Mouse (Mus musculus): ENCODE data around the gene Rcc1. TPM values are rescaled to one million over a fixed set of nuclear protein-coding genes. Genes with fewer than 3 reads are reported as not detected.
"Not testable (repeated sequence)": the region's sequence is repeated elsewhere in the genome, so short reads cannot be mapped to it uniquely, and the experiment has no call there.

Rcc1 gene
- polyA plus RNA-seq, 1 experiment, result 48.8 TPM

GRCm38 (mm10) chr4:132293682-132294240 lies 59.6 kb downstream of the Rcc1 start:
- Histone ChIP-seq H3K4me3 (replicated peaks; ENCODE audit: control insufficient read depth, low read depth, low read length) (no peak overlapping the region), H3K27ac (ENCODE audit: control insufficient read depth, insufficient read depth, low read depth, low read length, poor library complexity) (no peak overlapping the region), H3K4me1 (ENCODE audit: control insufficient read depth, insufficient read depth, low read length) (no peaks in the 10 kb centered on the region; the same call in 1 of the 2 replicates)
- WGBS, result 85% methylated on average over 7 of the region's 7 CpGs
- TF ChIP-seq CTCF (IDR thresholded peaks at IDR 0.05; ENCODE audit: control insufficient read depth, insufficient read depth, low read length) (no peak), POLR2A (IDR thresholded peaks at IDR 0.05; ENCODE audit: borderline replicate concordance, control insufficient read depth, low read depth, low read length) (no peak)

- TF ChIP-seq POLR2A (IDR thresholded peaks at IDR 0.05; ENCODE audit: borderline replicate concordance, control insufficient read depth, low read depth, low read length), result no peak
- no peak for TF ChIP-seq CTCF (IDR thresholded peaks at IDR 0.05; ENCODE audit: control insufficient read depth, insufficient read depth, low read length)
- no peaks in the 10 kb centered on the region; the same call in 1 of the 2 replicates for H3K4me1 ChIP-seq (ENCODE audit: control insufficient read depth, insufficient read depth, low read length)
- H3K4me3 ChIP-seq (replicated peaks; ENCODE audit: control insufficient read depth, low read depth, low read length), result no peak overlapping the region
- H3K27ac ChIP-seq (ENCODE audit: control insufficient read depth, insufficient read depth, low read depth, low read length, poor library complexity), result no peak overlapping the region
- WGBS, result 71% methylated on average over 4 of the region's 4 CpGs
Measured at GRCm38 (mm10) chr4:132292988-132293387, 60.4 kb downstream of the Rcc1 start.

- no peaks in the 10 kb centered on the region; the same call in 1 of the 2 replicates for H3K4me1 ChIP-seq (ENCODE audit: control insufficient read depth, insufficient read depth, low read length)
- no peak overlapping the region for H3K27ac ChIP-seq (ENCODE audit: control insufficient read depth, insufficient read depth, low read depth, low read length, poor library complexity)
- TF ChIP-seq POLR2A (IDR thresholded peaks at IDR 0.05; ENCODE audit: borderline replicate concordance, control insufficient read depth, low read depth, low read length) (no peak), CTCF (IDR thresholded peaks at IDR 0.05; ENCODE audit: control insufficient read depth, insufficient read depth, low read length) (no peak)
- 90% methylated on average over 12 of the region's 12 CpGs for WGBS
- no peak overlapping the region for H3K4me3 ChIP-seq (replicated peaks; ENCODE audit: control insufficient read depth, low read depth, low read length)
Measured at GRCm38 (mm10) chr4:132291624-132292335, 61.6 kb downstream of the Rcc1 start.

- Histone ChIP-seq H3K4me3 (replicated peaks; ENCODE audit: control insufficient read depth, low read depth, low read length) (no peak overlapping the region), H3K27ac (ENCODE audit: control insufficient read depth, insufficient read depth, low read depth, low read length, poor library complexity) (no peak overlapping the region), H3K4me1 (ENCODE audit: control insufficient read depth, insufficient read depth, low read length) (no peaks in the 10 kb centered on the region; the same call in 1 of the 2 replicates)
- TF ChIP-seq CTCF (IDR thresholded peaks at IDR 0.05; ENCODE audit: control insufficient read depth, insufficient read depth, low read length) (no peak), POLR2A (IDR thresholded peaks at IDR 0.05; ENCODE audit: borderline replicate concordance, control insufficient read depth, low read depth, low read length) (no peak)
- 93% methylated on average over 4 of the region's 4 CpGs for WGBS
Measured at GRCm38 (mm10) chr4:132291056-132291455, 62.3 kb downstream of the Rcc1 start.

- 82% methylated on average over 4 of the region's 5 CpGs for WGBS
- not testable (repeated sequence) for H3K4me3 ChIP-seq (replicated peaks; ENCODE audit: control insufficient read depth, low read depth, low read length); H3K27ac ChIP-seq (ENCODE audit: control insufficient read depth, insufficient read depth, low read depth, low read length, poor library complexity); H3K4me1 ChIP-seq (ENCODE audit: control insufficient read depth, insufficient read depth, low read length)
Measured at GRCm38 (mm10) chr4:132288840-132289239, 64.6 kb downstream of the Rcc1 start.

Other genes with a start within 250 kb of the Rcc1 start
- not detected in 2 replicates for gene Oprd1, start 209.1 kb downstream of the Rcc1 start, polyA plus RNA-seq (2011; ENCODE audit: insufficient read depth, insufficient read length, low replicate concordance, missing spikeins)
- 9.9 and 14.7 TPM in 2 replicates for gene Ythdf2, start 141.3 kb downstream of the Rcc1 start, polyA plus RNA-seq (2011; ENCODE audit: insufficient read depth, insufficient read length, low replicate concordance, missing spikeins)
- gene Gmeb1, start 92.0 kb downstream of the Rcc1 start, polyA plus RNA-seq (2011; ENCODE audit: insufficient read depth, insufficient read length, low replicate concordance, missing spikeins), result 10.9 and 19.6 TPM in 2 replicates
- gene Taf12, start 79.2 kb downstream of the Rcc1 start, polyA plus RNA-seq (2011; ENCODE audit: insufficient read depth, insufficient read length, low replicate concordance, missing spikeins), result 17.0 and 20.5 TPM in 2 replicates
- not detected in 2 replicates for gene Rab42, start 50.2 kb downstream of the Rcc1 start, polyA plus RNA-seq (2011; ENCODE audit: insufficient read depth, insufficient read length, low replicate concordance, missing spikeins)
- gene Trnau1ap, start 24.1 kb downstream of the Rcc1 start, polyA plus RNA-seq (2011; ENCODE audit: insufficient read depth, insufficient read length, low replicate concordance, missing spikeins), result 32.1 and 40.3 TPM in 2 replicates
- gene Phactr4, start 68.9 kb upstream of the Rcc1 start, polyA plus RNA-seq (2011; ENCODE audit: insufficient read depth, insufficient read length, low replicate concordance, missing spikeins), result 10.9 and 21.5 TPM in 2 replicates
- gene Med18, start 110.3 kb upstream of the Rcc1 start, polyA plus RNA-seq (2011; ENCODE audit: insufficient read depth, insufficient read length, low replicate concordance, missing spikeins), result 9.5 and 19.3 TPM in 2 replicates
- 5.4 and 20.0 TPM in 2 replicates for gene Sesn2, start 156.9 kb upstream of the Rcc1 start, polyA plus RNA-seq (2011; ENCODE audit: insufficient read depth, insufficient read length, low replicate concordance, missing spikeins)
- gene Atpif1, start 180.1 kb upstream of the Rcc1 start, polyA plus RNA-seq (2011; ENCODE audit: insufficient read depth, insufficient read length, low replicate concordance, missing spikeins), result 886 and 890 TPM in 2 replicates
- gene Dnajc8, start 181.9 kb upstream of the Rcc1 start, polyA plus RNA-seq (2011; ENCODE audit: insufficient read depth, insufficient read length, low replicate concordance, missing spikeins), result 128 and 173 TPM in 2 replicates
- 3.2 and 6.7 TPM in 2 replicates for gene Ptafr, start 210.5 kb upstream of the Rcc1 start, polyA plus RNA-seq (2011; ENCODE audit: insufficient read depth, insufficient read length, low replicate concordance, missing spikeins)

Measured in bone marrow, adult 2 months (tissue).